Mouse (Mus musculus) lung, postnatal 0 days (tissue): ENCODE data around the gene Pum1.

Experiments
- CTCF ChIP-seq: IDR thresholded peaks from 2 replicates; pipeline ENCODE4 v1.5.1; 2016; ENCODE audit warnings: antibody characterized with exemption, mild to moderate bottlenecking
- EP300 ChIP-seq: IDR thresholded peaks from 2 replicates; pipeline ENCODE4 v1.6.1; 2016; ENCODE audit warnings: antibody characterized with exemption, mild to moderate bottlenecking, control low read depth

DNA sequence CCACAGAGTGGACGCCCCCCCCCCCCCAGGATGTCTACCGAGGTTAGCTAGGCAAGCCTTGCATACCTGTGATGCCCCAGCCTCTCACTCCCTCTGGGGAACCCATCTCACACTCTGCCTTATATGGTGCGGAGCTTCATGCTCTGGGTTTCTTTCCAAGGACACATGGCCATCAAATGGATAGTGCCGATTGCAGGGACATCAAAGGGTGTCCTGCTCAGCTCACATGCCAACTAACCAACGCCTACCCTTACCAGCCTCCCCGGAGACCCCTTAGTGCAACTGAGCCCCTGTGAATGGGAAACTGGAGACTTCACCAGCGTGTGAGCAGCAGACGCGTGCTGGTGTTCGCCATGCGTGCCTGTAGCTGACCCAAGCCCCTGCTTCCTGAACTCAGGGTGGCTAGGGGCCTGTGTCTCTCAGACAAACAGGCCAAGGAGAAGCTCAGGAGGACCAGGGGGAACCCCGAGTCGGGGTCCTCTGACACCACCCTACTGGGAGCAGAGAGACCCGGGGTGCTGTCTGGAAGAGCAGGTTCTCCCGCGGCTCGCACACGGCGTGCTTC is 128.8 kb downstream of the Pum1 start:
- TF ChIP-seq CTCF (no peak), EP300 (no peak)
